In genomic region chr2:91710272-91711234, GRCm38 (mm10) we compare ENCODE assay signal across 8 mouse cellular contexts. TPM values are rescaled to one million over a fixed set of nuclear protein-coding genes. Genes with fewer than 3 reads are reported as not detected.
A peak's percentile ranks its signal among the peaks of the same experiment; 100 is the strongest.
DNase-seq lines count a peak whose midpoint lies in the region; ATAC-seq lines count a peak whose summit lies in the region.

Gene Atg13, minus strand, starts transcription at chr2:91710576.
Gene Harbi1, plus strand, starts transcription at chr2:91710852.

- DNase-seq in MN1 (ENCODE audit: low spot score) = peak; percentile 95
- peak; percentile 91 for DNase-seq in cerebellum, adult 9-10 months
- peak; percentile 82 to 93 for DNase-seq in frontal cortex, adult 2 months (ENCODE audit: extremely low spot score in 1 of 2, low spot score in 1 of 2)
- DNase-seq in layer of hippocampus, postnatal 14 days (ENCODE audit: low spot score in 2 of 2) = peak; percentile 88 to 94
- DNase-seq in lung, postnatal 14 days = peak; percentile 94
- peak; percentile 91 for DNase-seq in retina, adult 2 months (ENCODE audit: low read depth, low spot score)
- DNase-seq in thymus, postnatal 36 days = peak; percentile 90 to 92

- H3K27ac ChIP-seq in hindbrain, embryonic 12.5 days = peak within 1 kb of the TSS; percentile 31

- ATAC-seq in hindbrain, embryonic 12.5 days (ENCODE audit: low FRiP score) = peak; percentile 99

- peak within 1 kb of the TSS; percentile 92 for H3K4me3 ChIP-seq in hindbrain, embryonic 12.5 days

- H3K27me3 ChIP-seq in hindbrain, embryonic 12.5 days = no peaks in the 10 kb centered on the region

- H3K4me2 ChIP-seq in hindbrain, embryonic 12.5 days (replicated peaks) = peak within 1 kb of the TSS; percentile 94

- H3K9me3 ChIP-seq in hindbrain, embryonic 12.5 days (replicated peaks) = no peaks in the 10 kb centered on the region

- H3K9ac ChIP-seq in hindbrain, embryonic 12.5 days = peak within 1 kb of the TSS; percentile 76

- WGBS in hindbrain, embryonic 12.5 days = under 1% methylated on average over 66 of the region's 66 CpGs

- peaks cover 18% of the 10 kb centered on the region for H3K4me1 ChIP-seq in hindbrain, embryonic 12.5 days

- H3K36me3 ChIP-seq in hindbrain, embryonic 12.5 days = no peaks in the 10 kb centered on the region

RNA-seq across cellular contexts. Expression of gene Atg13, which starts in this region (rescaled TPM):
- polyA plus RNA-seq in frontal cortex, adult 2 months (2012; rRNA removed) = 114 and 115 TPM in 2 replicates
- polyA plus RNA-seq in hindbrain, embryonic 12.5 days (2016; fragmentation: Nextera tagmentation; extraction: Ambion mirVana) = 36.1 and 40.3 TPM in 2 replicates
- 10 to 100 TPM; 57.2 to 59.5 TPM for total RNA-seq in layer of hippocampus, postnatal 14 days (2021)

RNA-seq across cellular contexts. Expression of gene Harbi1, which starts in this region (rescaled TPM):
- polyA plus RNA-seq in frontal cortex, adult 2 months (2012; rRNA removed) = 4.1 and 4.6 TPM in 2 replicates
- polyA plus RNA-seq in hindbrain, embryonic 12.5 days (2016; fragmentation: Nextera tagmentation; extraction: Ambion mirVana) = 20.9 and 25.0 TPM in 2 replicates
- total RNA-seq in layer of hippocampus, postnatal 14 days (2021) = 1 to 10 TPM; 7.5 to 8.5 TPM

Comparison
In these comparisons a context has a peak if more than half of its experiments do, and no peak if none do; other contexts are left out.
1. Peak in every context shown above with its lines: DNase-seq, ATAC-seq, H3K4me3 ChIP-seq and H3K27ac ChIP-seq.